Mouse (Mus musculus) cortical plate, adult 2 months (tissue): ENCODE data around the gene Krtap5-2. TPM values are rescaled to one million over a fixed set of nuclear protein-coding genes. Genes with fewer than 3 reads are reported as not detected.
"Not testable (repeated sequence)": the region's sequence is repeated elsewhere in the genome, so short reads cannot be mapped to it uniquely, and the experiment has no call there.

Experiments
- H3K27ac ChIP-seq: fragments of 200-500 bp; 2 replicates; pipeline ENCODE4 v1.5.1; 2012; ENCODE audit warnings: low read length, control low read depth, inconsistent platforms; ENCODE audit not compliant: insufficient read depth
- H3K4me1 ChIP-seq: fragments of 200-500 bp; 2 replicates; pipeline ENCODE4 v1.6.1; 2011; ENCODE audit warnings: low read length; ENCODE audit not compliant: control insufficient read depth, insufficient read depth
- H3K4me3 ChIP-seq: fragments of 200-500 bp; 2 replicates; pipeline ENCODE4 v1.5.1; 2011; ENCODE audit warnings: mild to moderate bottlenecking, low read length, control low read depth; ENCODE audit not compliant: insufficient read depth
- CTCF ChIP-seq: fragments of 200-500 bp; IDR thresholded peaks from 2 replicates; pipeline ENCODE4 v1.5.1; 2011; ENCODE audit warnings: mild to moderate bottlenecking, control low read depth, low read length; ENCODE audit not compliant: insufficient read depth; ENCODE audit errors: extremely low read depth
- POLR2A ChIP-seq: fragments of 200-500 bp; IDR thresholded peaks from 2 replicates; pipeline ENCODE4 v1.6.1; 2011; ENCODE audit warnings: mild to moderate bottlenecking, low read length, control low read depth; ENCODE audit not compliant: insufficient read depth; ENCODE audit errors: extremely low read depth
- polyA plus RNA-seq: library from polyadenylated mRNA; depleted of rRNA; stranded (reverse); fragments of >200 nt; gene quantifications from 2 replicates; pipeline ENCODE4 v1.2.3, GENCODE M21; 2012; rRNA removed

Krtap5-2 gene
- not detected in 2 replicates for polyA plus RNA-seq

DNA sequence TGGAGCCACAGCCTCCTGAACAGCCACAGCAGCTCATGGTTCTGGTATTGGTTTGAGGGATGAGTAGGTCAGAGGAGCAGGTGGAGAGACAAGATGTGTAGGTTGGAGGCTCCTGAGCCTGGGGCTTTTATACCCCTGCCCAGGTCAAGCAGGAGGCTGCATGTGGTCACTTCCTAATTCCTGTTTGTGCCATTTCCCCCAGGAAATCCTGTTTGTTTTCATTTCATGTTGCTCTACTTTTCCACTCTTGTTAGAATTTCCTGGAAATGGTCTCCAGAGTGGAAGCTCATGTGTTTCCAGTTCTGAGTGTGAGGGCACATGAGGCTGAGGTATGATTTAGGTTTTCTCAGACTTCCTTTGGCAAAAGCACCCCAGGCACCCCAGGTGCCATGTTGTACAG, at the start of gene Krtap5-2:
Gene Krtap5-2, minus strand, starts transcription at position 101 of the 400 bp plus-strand sequence.
- not testable (repeated sequence) for H3K4me3 ChIP-seq, H3K27ac ChIP-seq, H3K4me1 ChIP-seq

GRCm38 (mm10) chr7:142224518-142224917, 48.7 kb upstream of the Krtap5-2 start:
- H3K27ac ChIP-seq = no peak overlapping the region
- H3K4me1 ChIP-seq = no peaks in the 10 kb centered on the region
- TF ChIP-seq POLR2A (no peak), CTCF (no peak)

GRCm38 (mm10) chr7:142212136-142212535, 36.3 kb upstream of the Krtap5-2 start:
- not testable (repeated sequence) for H3K27ac ChIP-seq, H3K4me3 ChIP-seq, H3K4me1 ChIP-seq

More at GRCm38 (mm10) chr7:142224518-142224917, 48.7 kb upstream of the Krtap5-2 start:
- H3K4me3 ChIP-seq = no peak overlapping the region

DNA sequence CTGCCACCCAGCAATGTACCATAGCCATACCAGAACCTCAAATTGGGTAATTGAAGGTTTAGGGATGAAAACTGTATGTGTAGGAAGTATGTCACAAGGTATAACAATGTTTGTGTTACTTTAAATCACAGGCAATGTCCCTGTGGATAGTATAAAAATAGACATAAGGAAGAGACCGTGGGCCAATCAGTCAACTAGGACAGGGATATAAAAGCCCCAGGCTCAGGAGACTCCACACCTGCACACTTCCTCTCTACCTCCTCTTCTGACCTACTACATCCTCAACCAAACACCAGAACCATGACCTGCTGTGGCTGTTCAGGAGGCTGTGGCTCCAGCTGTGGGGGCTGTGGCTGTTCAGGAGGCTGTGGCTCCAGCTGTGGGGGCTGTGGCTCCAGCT, 35.8 kb upstream of the Krtap5-2 start, which contains the start of gene Gm7579:
Gene Gm7579, plus strand, starts transcription at position 301 of the 400 bp plus-strand sequence.
- TF ChIP-seq CTCF (no peak), POLR2A (no peak)
- Histone ChIP-seq H3K4me1 (no peaks in the 10 kb centered on the region), H3K4me3 (no peak within 1 kb of the TSS)

GRCm38 (mm10) chr7:142206891-142207290, 31.1 kb upstream of the Krtap5-2 start:
- H3K27ac ChIP-seq = not testable (repeated sequence)

More for the DNA sequence above, 35.8 kb upstream of the Krtap5-2 start, which contains the start of gene Gm7579:
- H3K27ac ChIP-seq = no peak within 1 kb of the TSS

DNA sequence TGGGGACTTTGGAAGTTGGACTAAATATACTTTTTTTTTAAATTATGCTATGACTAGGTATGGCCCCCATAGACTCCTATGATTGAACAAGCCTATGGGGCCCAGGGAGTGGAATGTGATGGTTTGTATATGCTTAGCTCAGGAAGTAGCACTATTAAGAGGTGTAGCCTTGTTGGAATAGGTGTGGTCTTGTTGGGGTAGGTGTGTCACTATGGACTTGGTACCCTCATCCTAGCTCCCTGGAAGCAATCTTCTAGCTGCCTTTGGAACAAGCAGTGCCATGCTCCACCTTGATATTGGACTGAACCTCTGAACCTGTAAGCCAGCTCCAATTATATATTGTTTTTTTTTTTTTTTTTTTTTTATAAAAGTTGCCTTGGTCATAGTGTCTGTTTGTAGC, 29.7 kb upstream of the Krtap5-2 start:
- H3K4me3 ChIP-seq = no peak overlapping the region
- no peaks in the 10 kb centered on the region for H3K4me1 ChIP-seq
- H3K27ac ChIP-seq = no peak overlapping the region
- no peak for TF ChIP-seq POLR2A
- TF ChIP-seq CTCF = no peak

More at GRCm38 (mm10) chr7:142206891-142207290, 31.1 kb upstream of the Krtap5-2 start:
- H3K4me3 ChIP-seq, H3K4me1 ChIP-seq: not testable (repeated sequence)

GRCm38 (mm10) chr7:142201064-142201463, 25.3 kb upstream of the Krtap5-2 start, which contains the start of gene Krtap5-3:
Gene Krtap5-3 (plus strand): TSS chr7:142201364.
- H3K27ac ChIP-seq = no peak within 1 kb of the TSS
- H3K4me3 ChIP-seq = no peak within 1 kb of the TSS
- no peaks in the 10 kb centered on the region; the same call in 1 of the 2 replicates for H3K4me1 ChIP-seq
- TF ChIP-seq CTCF (no peak), POLR2A (no peak)

GRCm38 (mm10) chr7:142198748-142199147, 22.9 kb upstream of the Krtap5-2 start:
- H3K4me1 ChIP-seq = no peaks in the 10 kb centered on the region; the same call in 1 of the 2 replicates
- no peak overlapping the region for H3K27ac ChIP-seq
- no peak for TF ChIP-seq CTCF
- H3K4me3 ChIP-seq = no peak overlapping the region

- Histone ChIP-seq H3K4me1 (no peaks in the 10 kb centered on the region), H3K27ac (no peak within 1 kb of the TSS), H3K4me3 (no peak within 1 kb of the TSS)
- TF ChIP-seq CTCF = no peak
- TF ChIP-seq POLR2A = no peak
Measured at GRCm38 (mm10) chr7:142190289-142190688, 14.5 kb upstream of the Krtap5-2 start, which contains the start of gene Gm10153. Gene Gm10153 (minus strand): TSS chr7:142190389.

- no peak overlapping the region for H3K4me3 ChIP-seq
- TF ChIP-seq CTCF = no peak
- TF ChIP-seq POLR2A = no peak
- H3K4me1 ChIP-seq = no peaks in the 10 kb centered on the region
- no peak overlapping the region for H3K27ac ChIP-seq
Measured at GRCm38 (mm10) chr7:142188156-142188555, 12.4 kb upstream of the Krtap5-2 start.

GRCm38 (mm10) chr7:142181021-142181420, 5.2 kb upstream of the Krtap5-2 start:
- no peak overlapping the region for H3K27ac ChIP-seq
- no peaks in the 10 kb centered on the region for H3K4me1 ChIP-seq
- TF ChIP-seq CTCF (no peak), POLR2A (no peak)
- no peak overlapping the region for H3K4me3 ChIP-seq
